Mouse (Mus musculus): ENCODE data around the gene Ripply2. TPM values are rescaled to one million over a fixed set of nuclear protein-coding genes. Genes with fewer than 3 reads are reported as not detected.

The Ripply2 gene
- polyA plus RNA-seq, 1 experiment from 2014 or later = not detected

- TF ChIP-seq EP300 (IDR thresholded peaks at IDR 0.05) (no peak), CTCF (IDR thresholded peaks at IDR 0.05) (no peak)
Observed at GRCm38 (mm10) chr9:86980942-86981341, 34.4 kb upstream of the Ripply2 start.

GRCm38 (mm10) chr9:86981551-86981950 lies 33.8 kb upstream of the Ripply2 start:
- H3K27ac ChIP-seq (ENCODE audit: low read length) = no peak overlapping the region
- H3K9me3 ChIP-seq (ENCODE audit: low read length) = no peaks in the 10 kb centered on the region
- H3K4me2 ChIP-seq (replicated peaks; ENCODE audit: low read depth, low read length) = no peak overlapping the region
- no peaks in the 10 kb centered on the region for H3K4me1 ChIP-seq (ENCODE audit: insufficient read depth, low read depth, low read length)
- H3K4me3 ChIP-seq (ENCODE audit: low read depth, low read length) = no peak overlapping the region
- DNase-seq (ENCODE audit: low spot score) = no peak
- TF ChIP-seq EP300 (IDR thresholded peaks at IDR 0.05) (no peak), CTCF (IDR thresholded peaks at IDR 0.05) (no peak)
- no peaks in the 10 kb centered on the region for H3K36me3 ChIP-seq (ENCODE audit: insufficient read depth, low read length)
- no peaks in the 10 kb centered on the region for H3K27me3 ChIP-seq (replicated peaks; ENCODE audit: insufficient read depth, low read length)
- 25% methylated on average over 10 of the region's 10 CpGs for WGBS
- no peak for ATAC-seq
- no peak overlapping the region for H3K9ac ChIP-seq (replicated peaks; ENCODE audit: low read depth)

More at GRCm38 (mm10) chr9:86980942-86981341, 34.4 kb upstream of the Ripply2 start:
- no peak overlapping the region for H3K9ac ChIP-seq (replicated peaks; ENCODE audit: low read depth)
- WGBS = 50% methylated on average over 2 of the region's 2 CpGs
- ATAC-seq (no peak), DNase-seq (ENCODE audit: low spot score) (no peak)
- H3K4me2 ChIP-seq (replicated peaks; ENCODE audit: low read depth, low read length) = no peak overlapping the region
- no peak overlapping the region for H3K4me3 ChIP-seq (ENCODE audit: low read depth, low read length)
- H3K4me1 ChIP-seq (ENCODE audit: insufficient read depth, low read depth, low read length) = no peaks in the 10 kb centered on the region
- no peaks in the 10 kb centered on the region for H3K36me3 ChIP-seq (ENCODE audit: insufficient read depth, low read length)
- no peaks in the 10 kb centered on the region for H3K9me3 ChIP-seq (ENCODE audit: low read length)
- H3K27me3 ChIP-seq (replicated peaks; ENCODE audit: insufficient read depth, low read length) = no peaks in the 10 kb centered on the region
- no peak overlapping the region for H3K27ac ChIP-seq (ENCODE audit: low read length)

- H3K27me3 ChIP-seq (replicated peaks; ENCODE audit: insufficient read depth, low read length) = no peaks in the 10 kb centered on the region
- no peaks in the 10 kb centered on the region for H3K9me3 ChIP-seq (ENCODE audit: low read length)
- DNase-seq (ENCODE audit: low spot score) (no peak), ATAC-seq (no peak)
- H3K4me2 ChIP-seq (replicated peaks; ENCODE audit: low read depth, low read length) = no peak overlapping the region
- no peak overlapping the region for H3K4me3 ChIP-seq (ENCODE audit: low read depth, low read length)
- TF ChIP-seq EP300 (IDR thresholded peaks at IDR 0.05) = no peak
- no peak for TF ChIP-seq CTCF (IDR thresholded peaks at IDR 0.05)
- H3K4me1 ChIP-seq (ENCODE audit: insufficient read depth, low read depth, low read length) = no peaks in the 10 kb centered on the region
- no peak overlapping the region for H3K9ac ChIP-seq (replicated peaks; ENCODE audit: low read depth)
- WGBS = 49% methylated on average over 3 of the region's 3 CpGs
- H3K36me3 ChIP-seq (ENCODE audit: insufficient read depth, low read length) = no peaks in the 10 kb centered on the region
- no peak overlapping the region for H3K27ac ChIP-seq (ENCODE audit: low read length)
Observed at GRCm38 (mm10) chr9:86984583-86984982, 30.8 kb upstream of the Ripply2 start.

- H3K36me3 ChIP-seq (ENCODE audit: insufficient read depth, low read length) = no peaks in the 10 kb centered on the region
- H3K27me3 ChIP-seq (replicated peaks; ENCODE audit: insufficient read depth, low read length) = no peaks in the 10 kb centered on the region
- DNase-seq (ENCODE audit: low spot score) = no peak
- no peak overlapping the region for H3K4me3 ChIP-seq (ENCODE audit: low read depth, low read length)
- no peak for ATAC-seq
- H3K9ac ChIP-seq (replicated peaks; ENCODE audit: low read depth) = no peak overlapping the region
- H3K4me2 ChIP-seq (replicated peaks; ENCODE audit: low read depth, low read length) = no peak overlapping the region
- TF ChIP-seq EP300 (IDR thresholded peaks at IDR 0.05) (no peak), CTCF (IDR thresholded peaks at IDR 0.05) (no peak)
- WGBS = 35% methylated on average over 6 of the region's 6 CpGs
- no peaks in the 10 kb centered on the region for H3K9me3 ChIP-seq (ENCODE audit: low read length)
- no peak overlapping the region for H3K27ac ChIP-seq (ENCODE audit: low read length)
- no peaks in the 10 kb centered on the region for H3K4me1 ChIP-seq (ENCODE audit: insufficient read depth, low read depth, low read length)
Observed at GRCm38 (mm10) chr9:86985105-86985504, 30.2 kb upstream of the Ripply2 start.

GRCm38 (mm10) chr9:86986703-86987296 lies 28.5 kb upstream of the Ripply2 start:
- H3K4me2 ChIP-seq (replicated peaks; ENCODE audit: low read depth, low read length) = no peak overlapping the region
- TF ChIP-seq EP300 (IDR thresholded peaks at IDR 0.05) = no peak
- TF ChIP-seq CTCF (IDR thresholded peaks at IDR 0.05) = no peak
- no peaks in the 10 kb centered on the region for H3K4me1 ChIP-seq (ENCODE audit: insufficient read depth, low read depth, low read length)
- WGBS = 44% methylated on average over 7 of the region's 7 CpGs
- H3K9me3 ChIP-seq (ENCODE audit: low read length) = no peaks in the 10 kb centered on the region
- H3K27ac ChIP-seq (ENCODE audit: low read length) = no peak overlapping the region
- no peak for ATAC-seq
- H3K27me3 ChIP-seq (replicated peaks; ENCODE audit: insufficient read depth, low read length) = no peaks in the 10 kb centered on the region
- no peak overlapping the region for H3K4me3 ChIP-seq (ENCODE audit: low read depth, low read length)
- H3K36me3 ChIP-seq (ENCODE audit: insufficient read depth, low read length) = no peaks in the 10 kb centered on the region
- DNase-seq (ENCODE audit: low spot score) = no peak
- H3K9ac ChIP-seq (replicated peaks; ENCODE audit: low read depth) = no peak overlapping the region

- Histone ChIP-seq H3K27me3 (replicated peaks; ENCODE audit: insufficient read depth, low read length) (no peaks in the 10 kb centered on the region), H3K27ac (ENCODE audit: low read length) (no peak overlapping the region), H3K4me2 (replicated peaks; ENCODE audit: low read depth, low read length) (no peak overlapping the region), H3K4me3 (ENCODE audit: low read depth, low read length) (no peak overlapping the region), H3K9ac (replicated peaks; ENCODE audit: low read depth) (no peak overlapping the region), H3K9me3 (ENCODE audit: low read length) (no peaks in the 10 kb centered on the region), H3K4me1 (ENCODE audit: insufficient read depth, low read depth, low read length) (no peaks in the 10 kb centered on the region), H3K36me3 (ENCODE audit: insufficient read depth, low read length) (no peaks in the 10 kb centered on the region)
- TF ChIP-seq CTCF (IDR thresholded peaks at IDR 0.05) = no peak
- no peak for TF ChIP-seq EP300 (IDR thresholded peaks at IDR 0.05)
- DNase-seq (ENCODE audit: low spot score) (no peak), ATAC-seq (no peak)
Observed at GRCm38 (mm10) chr9:86989822-86990221, 25.5 kb upstream of the Ripply2 start.

- DNase-seq (ENCODE audit: low spot score) (no peak), ATAC-seq (no peak)
- 63% methylated on average over 8 of the region's 8 CpGs for WGBS
- H3K4me3 ChIP-seq (ENCODE audit: low read depth, low read length) = no peak overlapping the region
- H3K27ac ChIP-seq (ENCODE audit: low read length) = no peak overlapping the region
- no peak overlapping the region for H3K9ac ChIP-seq (replicated peaks; ENCODE audit: low read depth)
- no peak for TF ChIP-seq EP300 (IDR thresholded peaks at IDR 0.05)
- no peak for TF ChIP-seq CTCF (IDR thresholded peaks at IDR 0.05)
- no peaks in the 10 kb centered on the region for H3K36me3 ChIP-seq (ENCODE audit: insufficient read depth, low read length)
- H3K27me3 ChIP-seq (replicated peaks; ENCODE audit: insufficient read depth, low read length) = no peaks in the 10 kb centered on the region
- no peaks in the 10 kb centered on the region for H3K4me1 ChIP-seq (ENCODE audit: insufficient read depth, low read depth, low read length)
- H3K9me3 ChIP-seq (ENCODE audit: low read length) = no peaks in the 10 kb centered on the region
- no peak overlapping the region for H3K4me2 ChIP-seq (replicated peaks; ENCODE audit: low read depth, low read length)
Observed at GRCm38 (mm10) chr9:86991758-86992157, 23.6 kb upstream of the Ripply2 start.
